Comparison of ENCODE assay signal across 1 mouse cellular context in genomic region chr14:29968075-29968821, GRCm38 (mm10).
TF ChIP-seq lines count a peak whose summit lies in the region.

Gene Selenok, plus strand, starts transcription at chr14:29968308.

TF ChIP-seq in MEL, 35 proteins besides CTCF, POLR2A, EP300 and RAD21 (continued from another document):
- peak; percentile 49; the same call in 1 of the 2 replicates for TF ChIP-seq ZNF384 (IDR thresholded peaks at IDR 0.05; ENCODE audit: low read depth, low read length)
- no peak for TF ChIP-seq ZKSCAN1 (IDR thresholded peaks at IDR 0.05; ENCODE audit: low read depth, low read length)
- TF ChIP-seq TCF12 (IDR thresholded peaks at IDR 0.05; ENCODE audit: low read depth, low read length), result peak; percentile 60
- no peak for TF ChIP-seq GATA1 (IDR thresholded peaks at IDR 0.05; ENCODE audit: low read depth, low read length)
- TF ChIP-seq MYC (IDR thresholded peaks at IDR 0.05; ENCODE audit: low read depth, low read length), result peak; percentile 60
TF ChIP-seq in MEL: peak in this region for 19.
